Mouse (Mus musculus): ENCODE results near the gene Gnb1l.

Gene Gnb1l

GRCm38 (mm10) chr16:18498558-18498990, at the start of gene Gnb1l, which contains the start of gene Rtl10:
Gene Gnb1l, plus strand, starts transcription at chr16:18498713.
Gene Rtl10, plus strand, starts transcription at chr16:18498901.
- DNase-seq (ENCODE audit: low read depth, low spot score) = peak; percentile 90

DNA sequence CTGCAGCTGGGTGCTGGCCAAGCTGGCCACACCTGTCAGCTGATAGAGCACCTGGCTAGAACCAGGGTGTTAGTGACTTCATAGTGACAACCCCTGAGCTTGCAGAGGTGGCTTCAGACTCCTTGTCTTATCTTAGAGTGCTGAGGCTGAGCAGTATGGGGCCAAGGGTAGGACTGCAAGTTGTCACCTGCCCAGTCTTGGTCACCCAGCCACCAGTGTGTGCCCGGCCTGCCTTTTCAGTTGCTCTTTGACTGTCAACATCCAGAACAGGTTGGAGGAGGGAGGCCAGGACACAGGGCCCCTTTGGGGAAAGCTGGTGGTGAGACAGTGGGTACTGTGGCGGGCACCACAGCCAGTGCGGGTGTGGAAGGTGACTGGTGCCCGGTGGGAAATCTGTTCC, 49.5 kb upstream of the Gnb1l start:
- no peak for DNase-seq (ENCODE audit: low read depth, low spot score)

- peak; percentile 62 for DNase-seq (ENCODE audit: low read depth, low spot score)
Measured at GRCm38 (mm10) chr16:18451486-18452181, 46.9 kb upstream of the Gnb1l start.

DNA sequence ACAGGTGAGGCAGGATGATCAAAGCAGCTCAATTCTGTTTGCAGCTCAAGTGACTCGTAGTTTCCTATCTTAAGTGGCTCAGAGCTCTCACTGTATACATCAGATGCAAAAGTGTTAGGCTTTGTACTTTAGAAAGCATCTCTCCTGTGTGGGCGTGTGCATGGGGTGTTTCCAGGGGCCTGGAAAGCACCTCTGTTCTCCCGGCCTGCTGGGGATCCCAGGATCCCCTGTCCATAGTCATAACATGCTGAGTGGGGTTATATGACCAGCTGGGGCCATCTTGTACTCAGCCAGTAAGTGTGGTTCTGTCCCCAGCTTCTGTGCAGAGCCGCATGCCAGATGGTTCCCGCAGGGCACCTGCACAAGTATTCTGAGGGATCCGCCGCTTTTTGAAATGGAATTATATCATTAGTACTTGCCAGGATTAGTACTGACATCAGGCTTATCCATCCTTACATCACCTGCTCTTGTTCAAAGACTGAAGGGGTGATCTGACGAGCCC, 46.1 kb upstream of the Gnb1l start:
- no peak for DNase-seq (ENCODE audit: low read depth, low spot score)

DNA sequence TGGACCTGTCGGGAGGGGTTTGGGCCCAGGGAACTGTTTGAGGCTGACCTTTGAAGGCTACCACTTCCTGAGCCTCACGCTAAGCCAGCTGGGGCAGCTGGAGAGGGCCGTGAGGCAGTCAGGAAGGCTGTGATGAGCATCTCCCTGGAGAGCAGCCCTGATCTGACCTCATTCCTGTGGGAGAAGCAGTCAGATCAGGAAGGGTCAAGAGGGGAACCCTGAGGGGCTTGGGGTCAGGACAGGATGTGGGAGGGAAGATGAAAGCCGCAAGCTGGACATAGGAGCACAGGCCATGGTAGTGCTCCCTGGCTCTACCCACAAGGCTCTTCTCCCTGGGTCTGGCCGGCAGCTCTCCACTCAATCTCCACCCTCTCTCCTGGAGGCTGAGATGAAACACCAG, 44.7 kb upstream of the Gnb1l start:
- DNase-seq (ENCODE audit: low read depth, low spot score) = no peak

- DNase-seq (ENCODE audit: low read depth, low spot score) = no peak
Measured at GRCm38 (mm10) chr16:18455407-18455806, 43.1 kb upstream of the Gnb1l start.

DNA sequence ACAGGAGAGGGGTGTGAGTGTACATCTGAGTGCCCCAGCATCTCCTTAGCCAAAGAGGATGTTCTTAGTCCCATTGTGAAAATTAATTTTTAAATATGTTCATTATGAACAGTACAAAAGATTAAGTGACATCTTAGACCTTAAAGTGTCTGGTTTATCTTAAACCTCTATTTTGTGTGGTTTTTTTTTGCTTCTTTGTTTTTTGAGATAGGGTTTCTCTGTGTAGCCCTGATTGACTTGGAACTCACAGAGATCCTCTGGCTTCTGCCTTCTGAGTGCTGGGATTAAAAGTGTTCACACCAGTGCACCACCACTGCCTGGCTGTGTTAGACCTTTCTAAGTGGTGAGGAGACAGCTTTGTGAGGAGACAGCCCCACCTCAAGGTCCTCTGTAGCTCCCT, 39.9 kb upstream of the Gnb1l start:
- no peak for DNase-seq (ENCODE audit: low read depth, low spot score)

GRCm38 (mm10) chr16:18459335-18459954, 39.1 kb upstream of the Gnb1l start:
- peak; percentile 52 for DNase-seq (ENCODE audit: low read depth, low spot score)

DNA sequence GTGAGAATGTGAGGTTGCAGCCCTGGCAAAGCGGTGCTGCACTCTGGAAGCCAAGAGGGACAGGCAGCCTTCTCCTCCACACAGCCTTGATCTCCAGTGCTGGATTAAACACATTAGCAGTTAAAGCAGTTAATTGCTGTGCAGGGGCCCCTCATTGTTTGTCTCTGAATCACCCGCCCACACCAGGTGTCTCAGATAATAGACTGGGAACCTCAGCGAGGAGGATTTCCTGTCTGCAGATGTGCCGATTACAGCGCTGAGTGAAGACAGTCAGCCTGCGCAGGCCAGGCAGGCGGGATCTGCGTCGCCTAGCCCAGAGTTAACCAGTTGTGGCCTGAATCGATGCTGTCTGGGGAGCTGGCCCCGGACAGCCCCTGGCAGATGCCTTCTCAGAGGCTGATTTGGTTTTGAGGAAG, 38.5 kb upstream of the Gnb1l start:
- peak; percentile 70 for DNase-seq (ENCODE audit: low read depth, low spot score)

GRCm38 (mm10) chr16:18460826-18461225, 37.7 kb upstream of the Gnb1l start:
- DNase-seq (ENCODE audit: low read depth, low spot score) = no peak

GRCm38 (mm10) chr16:18462031-18462430, 36.5 kb upstream of the Gnb1l start:
- DNase-seq (ENCODE audit: low read depth, low spot score) = no peak

- DNase-seq (ENCODE audit: low read depth, low spot score) = no peak
Measured at GRCm38 (mm10) chr16:18462598-18462997, 35.9 kb upstream of the Gnb1l start.

DNA sequence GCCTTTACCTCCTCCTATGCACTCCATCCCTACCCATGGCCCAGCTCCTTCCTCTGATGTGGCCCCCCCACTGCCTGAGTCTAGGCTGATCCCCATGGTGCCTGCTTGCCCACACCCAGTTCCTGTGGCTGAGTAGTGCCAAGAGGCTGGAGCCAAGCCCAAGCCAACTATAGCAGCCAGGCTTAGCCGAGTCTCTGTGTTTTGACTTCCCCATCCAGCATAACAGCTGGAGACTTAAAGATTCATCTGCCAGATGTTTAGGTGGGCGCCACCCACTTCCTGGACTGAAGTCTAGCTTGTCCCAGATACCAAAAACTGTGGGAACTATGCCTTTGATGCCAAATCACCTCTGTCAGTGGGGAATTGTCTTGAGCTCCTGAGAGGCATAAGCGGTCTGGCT, 34.2 kb upstream of the Gnb1l start:
- peak; percentile 69 for DNase-seq (ENCODE audit: low read depth, low spot score)

GRCm38 (mm10) chr16:18470829-18471228, 27.7 kb upstream of the Gnb1l start:
- DNase-seq (ENCODE audit: low read depth, low spot score) = peak; percentile 59

- peak; percentile 66 for DNase-seq (ENCODE audit: low read depth, low spot score)
Measured at GRCm38 (mm10) chr16:18471381-18471955, 27.0 kb upstream of the Gnb1l start.

DNA sequence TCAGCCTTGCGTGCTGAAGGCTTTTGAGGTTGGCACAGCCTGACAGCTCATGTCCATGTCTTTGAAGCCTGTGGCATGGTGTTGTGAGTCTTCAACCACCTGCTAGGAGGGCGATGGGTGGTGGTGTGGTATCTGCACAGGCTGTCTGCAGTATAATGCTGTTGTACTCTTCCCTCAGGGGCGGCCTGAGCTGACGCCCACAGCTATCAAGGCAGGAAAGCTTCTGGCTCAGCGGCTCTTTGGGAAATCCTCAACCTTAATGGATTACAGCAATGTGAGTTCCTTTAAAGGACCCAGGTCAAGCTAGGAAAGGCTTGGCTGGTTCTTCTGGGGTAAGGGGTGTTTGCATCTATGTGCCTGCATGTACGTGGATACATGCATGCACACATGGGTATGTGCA, 26.5 kb upstream of the Gnb1l start:
- no peak for DNase-seq (ENCODE audit: low read depth, low spot score)

- no peak for DNase-seq (ENCODE audit: low read depth, low spot score)
Measured at GRCm38 (mm10) chr16:18472416-18472815, 26.1 kb upstream of the Gnb1l start.

DNA sequence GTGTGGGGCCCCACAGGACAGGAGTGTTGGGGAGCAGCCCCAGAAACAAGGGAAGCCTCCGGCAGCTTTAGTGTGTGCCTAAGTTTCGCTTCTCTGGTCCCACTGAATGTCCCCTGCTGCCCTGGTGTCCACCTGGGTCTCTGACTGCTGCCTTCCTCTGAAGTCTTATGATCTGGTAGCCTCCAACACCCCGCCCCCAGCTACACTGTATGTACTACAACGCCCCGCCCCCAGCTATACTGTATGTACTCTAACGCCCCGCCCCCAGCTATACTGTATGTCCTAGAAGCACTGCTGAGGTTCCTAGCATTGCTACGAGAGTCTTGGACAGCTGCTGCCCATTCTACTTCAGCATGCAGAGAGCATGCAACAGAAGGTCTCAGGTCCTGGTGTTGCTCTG, 25.5 kb upstream of the Gnb1l start:
- DNase-seq (ENCODE audit: low read depth, low spot score) = no peak

DNA sequence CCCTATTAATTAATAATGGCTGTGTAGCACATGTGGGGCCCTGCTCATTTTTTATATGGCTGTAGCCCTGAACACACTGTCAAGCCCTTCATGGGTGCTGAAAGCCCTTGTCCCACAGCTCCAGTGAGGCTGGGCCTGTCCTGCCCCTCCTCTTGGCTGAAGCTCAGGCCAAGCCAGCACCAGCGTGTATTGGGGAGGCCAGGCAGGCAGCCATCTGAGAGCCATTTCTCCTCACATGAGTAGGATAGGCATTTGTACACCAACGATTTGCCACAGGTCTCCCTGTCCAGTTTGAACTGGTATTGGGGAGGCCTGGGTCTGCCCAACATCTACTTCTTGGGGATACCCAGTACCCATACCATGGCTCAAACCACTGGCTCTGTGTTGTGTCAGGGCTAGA, 24.5 kb upstream of the Gnb1l start:
- no peak for DNase-seq (ENCODE audit: low read depth, low spot score)

GRCm38 (mm10) chr16:18477996-18478395, 20.5 kb upstream of the Gnb1l start:
- DNase-seq (ENCODE audit: low read depth, low spot score) = no peak

GRCm38 (mm10) chr16:18479667-18480066, 18.8 kb upstream of the Gnb1l start:
- DNase-seq (ENCODE audit: low read depth, low spot score) = no peak

GRCm38 (mm10) chr16:18480933-18481485, 17.5 kb upstream of the Gnb1l start:
- no peak for DNase-seq (ENCODE audit: low read depth, low spot score)
